Mouse (Mus musculus) gastrocnemius, postnatal 10 days (tissue): ENCODE measurements around the gene Atg2a. TPM values are rescaled to one million over a fixed set of nuclear protein-coding genes. Genes with fewer than 3 reads are reported as not detected.

Experiments used
- DNase-seq: peaks from one replicate; pipeline ENCODE4 v3.0.0; 2021; ENCODE audit warnings: mixed read lengths
- long read RNA-seq, 2 experiments: library from polyadenylated mRNA; stranded (forward); transcript quantifications; one replicate each; pipeline ENCODE4 v2.0.0; 2021
- total RNA-seq, 2 experiments: library from RNA; stranded (reverse); gene quantifications; 2 replicates each; pipeline ENCODE4 v1.2.3; 2021

The Atg2a gene
- 10 to 100 TPM; 13.2 to 15.0 TPM for total RNA-seq
- long read RNA-seq, experiment 1, full-length matches to known transcripts: 16 of 36 reads
- long read RNA-seq, experiment 1, partial matches to known transcripts: 13 of 36 reads
- long read RNA-seq, experiment 1, other reads (novel, unspliced or antisense): 7 of 36 reads
- long read RNA-seq, experiment 2, full-length matches to known transcripts: 4 of 24 reads
- long read RNA-seq, experiment 2, partial matches to known transcripts: 12 of 24 reads
- long read RNA-seq, experiment 2, other reads (novel, unspliced or antisense): 8 of 24 reads

DNA sequence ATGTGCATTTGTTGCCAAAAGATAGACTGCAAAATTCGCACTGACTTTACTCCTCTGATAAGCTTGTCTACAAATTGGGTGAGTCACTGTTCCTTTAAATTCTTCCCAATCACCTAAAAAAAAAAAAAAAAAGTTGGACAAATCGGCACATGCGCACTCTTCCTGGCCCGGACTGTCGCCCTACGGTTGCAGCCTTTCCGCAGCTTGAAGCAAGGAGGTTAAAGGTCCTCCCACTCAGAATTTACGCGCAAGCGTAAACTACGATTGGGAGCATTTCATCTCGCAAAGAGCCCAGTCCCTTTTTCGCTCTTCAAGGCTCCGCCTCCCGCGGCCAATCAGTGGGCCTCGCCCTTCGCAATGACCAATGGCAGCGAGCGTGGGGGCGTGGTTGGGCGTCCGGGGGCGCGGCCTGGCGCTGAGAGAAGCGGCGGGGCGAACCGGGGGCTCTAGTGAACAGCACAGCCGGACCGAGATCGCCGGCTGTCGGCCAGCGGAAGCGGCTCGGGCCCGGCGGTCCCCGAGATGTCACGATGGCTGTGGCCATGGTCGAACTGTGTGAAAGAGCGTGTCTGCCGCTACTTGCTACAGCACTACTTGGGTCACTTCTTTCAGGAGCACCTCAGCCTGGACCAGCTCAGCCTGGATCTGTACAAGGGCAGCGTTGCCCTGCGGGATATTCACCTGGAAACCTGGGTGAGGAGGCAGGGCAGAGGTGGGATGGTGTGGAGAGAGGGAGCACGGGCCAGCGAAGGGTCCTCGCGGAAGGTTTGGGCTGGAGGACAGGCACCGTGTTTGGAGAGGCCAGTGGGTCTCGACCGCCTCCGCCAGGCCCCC is at the start of gene Atg2a:
Atg2a (plus strand) TSS at position 395 of the 834 bp plus-strand sequence.
- peak; percentile 98 for DNase-seq

DNA sequence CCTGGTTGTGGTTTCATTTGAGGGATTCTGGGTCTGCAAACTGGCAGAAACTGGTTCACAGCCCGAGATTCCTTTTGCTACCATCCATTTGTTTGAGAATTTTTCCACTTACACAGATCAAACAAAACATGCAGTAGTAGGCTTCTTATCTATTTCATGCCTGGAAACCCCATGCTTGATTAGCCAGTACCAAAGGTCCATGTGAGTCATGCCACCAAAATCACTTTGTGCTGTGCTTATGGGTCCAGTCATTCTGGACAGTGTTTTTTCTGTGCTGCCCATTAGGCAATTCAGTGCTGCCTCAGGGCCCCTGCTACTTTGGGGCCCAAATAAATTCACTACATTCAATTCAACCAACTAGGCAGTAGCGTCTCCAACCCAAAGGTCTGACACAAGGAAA is 37.2 kb upstream of the Atg2a start:
- no peak for DNase-seq

DNA sequence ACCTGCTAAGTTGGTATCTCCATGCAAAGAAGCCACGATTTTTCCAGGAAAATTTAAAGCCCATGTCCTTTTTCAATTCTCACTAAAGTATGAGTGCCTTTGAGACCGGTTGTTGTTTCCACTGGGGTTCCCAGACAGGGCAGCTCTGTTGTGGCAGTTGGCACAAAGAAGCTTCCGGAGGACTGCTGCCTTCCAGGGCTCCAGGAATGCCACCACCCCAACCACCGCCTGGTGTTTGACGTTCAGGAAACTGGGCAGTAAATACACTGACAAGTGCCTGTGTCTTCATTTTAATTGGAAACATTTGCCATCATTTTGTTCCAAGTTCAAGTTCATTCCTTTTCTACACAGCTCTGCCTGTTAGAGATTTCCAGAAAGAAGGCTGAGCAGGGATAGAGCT is 34.8 kb upstream of the Atg2a start:
- DNase-seq: no peak

DNA sequence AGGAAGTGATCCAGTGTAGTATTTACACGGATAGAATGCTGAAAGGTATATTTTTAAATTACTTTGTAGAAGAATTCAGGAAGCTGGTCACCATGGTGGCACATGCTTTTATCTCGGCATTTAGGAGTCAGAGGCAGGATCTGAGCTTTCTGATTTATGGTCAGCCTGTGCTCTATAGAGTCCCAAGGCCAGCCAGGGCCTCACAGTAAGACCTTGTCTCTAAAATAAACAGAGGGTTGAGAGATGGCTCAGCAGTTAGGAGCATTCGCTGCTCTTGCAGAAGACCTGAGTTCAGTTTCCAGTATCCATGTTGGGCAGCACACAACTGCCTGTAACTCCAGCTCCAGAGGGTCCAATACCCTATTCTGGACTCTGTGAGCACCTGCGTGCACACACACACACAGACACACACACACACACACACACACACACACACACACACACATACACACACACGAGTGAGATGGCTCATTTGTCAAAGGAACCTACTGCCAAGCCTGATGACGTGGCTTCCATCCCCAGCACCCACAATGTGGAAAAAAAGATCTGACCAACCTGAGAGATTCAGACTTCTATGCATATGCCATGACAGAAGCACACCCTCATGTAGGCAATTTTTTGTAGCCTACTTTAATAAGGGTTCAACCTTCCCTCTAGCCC is 25.3 kb upstream of the Atg2a start:
- DNase-seq: no peak

- no peak for DNase-seq
These were observed 22.9 kb upstream of the Atg2a start for GRCm38 (mm10) chr19:6218606-6219005.

DNA sequence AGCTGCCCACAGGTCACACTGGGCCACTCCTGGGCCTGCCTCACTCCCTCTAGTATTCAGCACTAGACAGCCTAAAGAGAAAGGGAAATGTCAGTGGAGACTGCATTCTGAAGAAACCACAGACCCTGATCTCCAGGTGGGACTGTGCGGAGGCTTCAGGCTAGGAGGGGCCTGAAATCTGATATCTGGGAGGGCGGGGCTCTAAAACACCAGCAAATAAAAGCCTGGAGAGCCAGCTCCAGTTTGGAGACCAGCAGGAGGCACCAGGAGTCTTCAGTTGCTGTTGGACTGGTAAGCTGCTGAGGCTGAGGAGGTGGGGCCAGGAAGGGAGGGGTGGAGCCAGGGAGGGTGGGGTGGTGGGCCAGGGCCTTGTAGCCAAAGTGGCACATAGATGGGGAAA is 15.3 kb upstream of the Atg2a start, which contains the start of gene Gpha2:
Gpha2 (plus strand) TSS at position 246 of the 400 bp plus-strand sequence.
- DNase-seq: no peak

DNA sequence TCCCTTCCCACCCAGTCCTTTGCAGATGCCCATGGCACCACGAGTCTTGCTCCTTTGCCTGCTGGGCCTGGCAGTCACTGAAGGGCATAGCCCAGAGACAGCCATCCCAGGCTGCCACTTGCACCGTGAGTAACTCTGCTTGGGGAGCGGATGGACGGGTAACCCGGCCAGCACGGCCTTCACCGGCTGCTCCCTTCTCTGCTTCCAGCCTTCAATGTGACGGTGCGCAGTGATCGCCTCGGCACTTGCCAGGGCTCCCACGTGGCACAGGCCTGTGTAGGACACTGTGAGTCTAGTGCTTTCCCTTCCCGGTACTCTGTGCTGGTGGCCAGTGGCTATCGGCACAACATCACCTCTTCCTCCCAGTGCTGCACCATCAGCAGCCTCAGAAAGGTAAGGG is 14.7 kb upstream of the Atg2a start:
- DNase-seq: no peak

DNA sequence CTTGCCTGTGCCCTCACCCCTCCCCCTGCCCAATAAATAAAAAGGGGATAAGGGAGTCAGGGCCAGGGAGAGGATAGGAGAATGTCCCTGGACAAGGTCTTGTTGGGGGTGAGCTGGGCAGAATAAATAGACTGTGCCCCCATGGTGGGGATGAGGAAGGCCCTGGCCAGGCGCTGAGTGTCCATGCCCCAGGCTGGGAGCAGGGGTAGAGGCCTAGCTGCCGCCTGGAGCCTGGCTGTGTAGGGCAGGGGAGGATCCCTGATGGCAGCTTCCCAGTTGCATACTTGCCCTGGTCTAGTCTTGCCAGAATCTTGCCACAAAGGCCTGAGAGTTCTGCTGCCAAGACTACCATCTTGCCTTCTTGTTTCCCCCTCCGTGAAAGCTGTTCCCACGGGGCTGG is 13.6 kb upstream of the Atg2a start:
- DNase-seq: no peak

DNA sequence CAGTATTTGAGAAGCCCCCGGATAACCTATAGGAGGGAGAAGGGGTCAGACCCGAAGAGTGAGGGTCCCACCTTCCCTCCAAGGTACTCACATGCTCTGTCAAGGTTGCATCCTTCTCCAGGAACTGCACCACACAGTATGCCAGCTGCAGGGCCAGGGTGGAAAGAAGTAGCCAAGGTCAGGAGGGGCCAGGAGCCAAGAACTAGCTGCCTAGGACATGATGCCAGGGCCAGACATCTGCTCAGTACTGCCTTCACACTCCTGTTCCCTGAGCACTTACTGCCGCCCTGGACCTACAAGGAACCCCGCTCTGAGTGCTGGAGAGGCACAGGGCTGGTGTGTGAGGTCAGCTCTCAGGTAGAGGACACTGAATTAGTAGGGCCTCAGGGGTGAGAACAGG is 11.1 kb upstream of the Atg2a start:
- DNase-seq: peak; percentile 42

- no peak for DNase-seq
These were observed 10.4 kb upstream of the Atg2a start for GRCm38 (mm10) chr19:6231036-6231435.

GRCm38 (mm10) chr19:6233647-6234046 is 7.8 kb upstream of the Atg2a start:
- no peak for DNase-seq

DNA sequence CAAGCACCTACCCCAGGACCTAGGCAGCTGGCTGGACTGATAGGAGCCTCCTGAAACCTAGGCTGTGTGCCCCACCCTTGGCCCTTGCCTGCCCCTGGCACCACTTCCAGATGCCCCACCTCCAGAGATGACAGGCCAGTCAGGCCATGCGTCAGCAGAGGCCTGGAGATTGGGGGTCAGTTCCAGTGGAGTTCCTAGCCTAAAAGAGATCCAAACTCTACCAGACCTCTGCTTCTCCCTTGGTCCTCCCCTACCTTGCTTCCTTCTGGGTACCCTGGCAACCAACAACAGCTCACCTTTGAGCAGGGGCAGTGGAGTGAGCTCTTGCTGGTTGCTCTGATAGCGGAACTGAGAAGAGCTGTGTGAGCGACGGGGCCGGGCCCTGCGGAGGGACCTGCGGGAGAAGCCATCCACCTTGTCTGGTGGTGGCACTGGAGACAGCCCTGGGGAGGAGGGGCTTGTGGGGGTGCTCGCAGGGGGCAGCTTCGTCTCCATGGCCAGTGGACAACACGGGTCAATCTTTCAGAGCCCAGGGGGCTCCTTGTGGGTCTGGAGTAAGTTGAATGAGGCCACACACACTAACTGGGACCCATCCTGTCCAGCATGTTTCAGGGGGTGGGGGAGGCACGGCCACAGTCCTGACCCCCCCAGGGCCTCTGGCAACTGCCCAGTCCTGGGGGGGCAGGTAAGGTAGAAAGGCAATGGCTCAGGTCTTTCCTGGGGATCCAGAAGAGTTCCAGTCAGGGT is 7.0 kb upstream of the Atg2a start:
- DNase-seq: no peak

DNA sequence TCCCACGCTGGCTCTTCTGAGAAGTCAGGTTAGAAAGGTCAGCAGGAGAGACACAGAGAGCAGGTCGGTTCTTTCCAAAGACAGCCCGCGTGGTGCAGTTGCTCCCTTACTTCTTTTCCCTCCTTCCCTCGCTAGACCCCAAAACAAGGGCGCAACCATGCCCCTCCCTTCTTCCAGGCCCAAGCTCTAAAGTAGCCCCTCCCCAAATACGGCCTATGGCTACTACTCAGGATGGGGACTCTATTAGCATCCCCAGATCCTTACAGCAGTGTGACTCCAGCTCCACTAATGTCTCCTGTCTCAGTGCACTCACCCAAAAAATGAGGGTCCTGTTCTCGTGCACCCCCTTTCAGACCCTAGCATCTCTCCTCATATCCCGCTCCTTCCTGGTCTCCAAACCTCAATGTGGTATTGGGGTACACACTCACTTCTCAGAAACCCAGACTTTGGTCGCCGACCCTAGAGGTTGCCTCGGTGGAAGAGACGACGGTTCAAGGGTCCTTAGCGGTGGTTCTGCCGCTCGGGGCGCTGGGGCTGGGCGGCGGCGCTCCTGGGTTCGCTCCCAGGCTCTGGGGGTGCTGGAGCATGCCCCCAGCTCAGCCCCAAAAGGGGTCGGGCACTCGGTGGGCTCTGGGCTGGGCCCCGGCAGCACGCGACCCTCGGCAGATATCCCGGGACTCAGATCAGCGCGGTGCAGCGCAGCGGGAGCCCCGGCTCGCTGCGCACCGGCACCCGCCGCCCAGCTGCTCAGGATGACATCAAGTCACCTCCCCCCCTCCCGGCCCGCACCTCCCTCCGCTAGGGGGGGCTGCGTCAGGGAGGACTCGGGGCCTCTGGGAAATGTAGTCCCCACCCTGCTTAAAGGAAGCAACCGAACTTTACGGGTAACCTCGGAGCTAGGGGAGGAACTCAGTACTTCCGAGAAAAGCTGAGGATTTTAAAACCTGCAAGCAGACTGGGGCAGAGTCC is 6.1 kb upstream of the Atg2a start, which contains the start of gene Ppp2r5b:
Ppp2r5b (minus strand) TSS at position 789 of the 969 bp plus-strand sequence.
- peak; percentile 93 for DNase-seq

- DNase-seq: peak; percentile 83
These were observed 5.4 kb upstream of the Atg2a start for GRCm38 (mm10) chr19:6236053-6236441.

- DNase-seq: no peak
These were observed 4.6 kb upstream of the Atg2a start for GRCm38 (mm10) chr19:6236842-6237241.

GRCm38 (mm10) chr19:6238740-6239139 is 2.7 kb upstream of the Atg2a start:
- no peak for DNase-seq

DNA sequence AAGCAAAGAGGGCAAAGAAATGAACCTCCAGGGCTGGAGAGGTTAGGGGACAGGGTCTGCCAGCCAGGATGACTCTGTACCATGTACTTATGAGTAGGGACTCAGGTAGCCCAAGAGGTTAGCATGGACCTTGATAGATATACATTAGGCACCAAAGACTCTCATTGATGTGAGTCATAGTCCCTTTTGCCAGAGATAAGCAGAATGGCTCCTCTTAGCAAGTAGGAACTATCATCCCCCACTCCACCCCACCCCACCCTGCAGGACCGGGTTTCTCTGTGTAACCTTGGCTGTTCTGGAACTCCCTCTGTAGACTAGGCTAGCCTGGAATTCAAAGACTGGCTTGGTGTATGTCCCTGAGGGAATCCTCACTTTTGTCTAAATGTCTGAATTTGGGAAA is 1.3 kb upstream of the Atg2a start:
- DNase-seq: no peak

GRCm38 (mm10) chr19:6240725-6241124 is 743 bp upstream of the Atg2a start:
- DNase-seq: no peak

DNA sequence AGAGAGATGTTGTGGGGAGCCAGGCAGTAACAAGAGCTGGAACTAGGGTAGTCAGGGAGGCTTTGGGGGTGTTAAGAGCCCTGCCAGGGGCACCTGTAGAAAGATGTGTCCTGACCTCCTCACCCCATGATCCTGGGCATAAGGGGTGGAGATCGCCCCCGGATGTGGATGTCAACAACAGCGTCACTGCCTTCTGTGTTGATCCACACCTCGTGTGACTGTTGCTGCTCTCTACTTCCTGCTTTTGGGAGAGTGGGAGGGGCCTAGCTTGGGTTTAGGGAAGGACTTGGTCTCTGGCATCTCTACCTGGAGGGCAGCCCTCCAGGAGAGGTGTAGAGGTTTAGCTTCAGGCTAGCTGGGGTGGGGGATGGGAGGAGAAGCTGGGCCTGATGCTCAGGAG is 813 bp downstream of the Atg2a start:
- DNase-seq: no peak

DNA sequence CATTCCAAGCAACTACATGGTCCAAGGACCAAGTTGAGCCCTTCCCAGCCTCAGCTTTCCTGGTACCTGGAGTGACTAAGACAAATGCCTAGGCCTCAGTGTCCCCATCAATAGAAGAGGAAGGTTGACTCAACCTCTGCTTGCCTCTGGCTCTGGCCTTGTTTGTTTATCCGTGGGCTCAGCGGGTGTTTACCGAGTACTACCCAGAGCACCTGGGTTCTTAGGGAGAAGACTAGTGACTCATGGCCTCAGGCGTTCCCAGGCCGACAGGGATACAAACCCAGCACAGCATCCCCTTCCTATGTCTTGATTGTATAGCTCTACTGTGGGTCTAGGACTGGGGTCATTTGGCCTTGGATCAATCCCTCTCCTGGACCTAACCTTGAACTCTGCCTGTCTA is 1.8 kb downstream of the Atg2a start:
- no peak for DNase-seq

DNA sequence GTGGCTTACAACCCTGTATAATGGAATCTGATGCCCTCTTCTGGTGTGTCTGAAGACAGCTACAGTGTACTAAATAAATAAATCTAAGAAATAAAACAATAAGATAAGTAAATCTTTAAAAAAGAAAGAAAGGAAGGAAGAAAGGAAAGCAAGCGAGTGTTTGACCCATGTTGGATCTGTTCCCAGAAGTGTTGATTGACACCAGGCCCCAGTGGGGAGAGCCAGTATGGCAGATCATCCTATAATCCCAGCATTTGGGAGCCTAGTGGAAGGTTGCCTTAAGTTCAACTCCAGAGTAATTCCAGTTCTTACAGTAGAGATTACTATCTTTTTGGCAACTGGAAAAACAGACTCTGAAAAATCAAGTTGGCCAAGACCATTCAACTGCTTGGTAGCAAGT is 4.3 kb downstream of the Atg2a start:
- DNase-seq: no peak
